Mouse (Mus musculus) limb, embryonic 13.5 days (tissue): ENCODE results near the gene Cmc1. TPM values are rescaled to one million over a fixed set of nuclear protein-coding genes. Genes with fewer than 3 reads are reported as not detected.

Source experiments
- ATAC-seq: fragments of 200-750 bp; cut with Nextera tagmentation; 2 replicates; pipeline ENCODE4 v1.8.0; 2017; ENCODE audit warnings: low read depth, moderate number of reproducible peaks, moderate TSS enrichment; ENCODE audit not compliant: low FRiP score
- H3K27ac ChIP-seq: fragments of 300-500 bp; sonication (generic); 2 replicates; pipeline ENCODE4 v1.5.1; 2015; ENCODE audit warnings: inconsistent platforms, mild to moderate bottlenecking, moderate library complexity
- H3K27me3 ChIP-seq: fragments of 300-500 bp; sonication (generic); 2 replicates; pipeline ENCODE4 v1.6.1; 2015; ENCODE audit warnings: mild to moderate bottlenecking, inconsistent platforms
- H3K36me3 ChIP-seq: fragments of 300-500 bp; sonication (generic); 2 replicates; pipeline ENCODE4 v1.6.1; 2015; ENCODE audit warnings: inconsistent platforms, mild to moderate bottlenecking, moderate library complexity
- H3K4me1 ChIP-seq: fragments of 300-500 bp; sonication (generic); 2 replicates; pipeline ENCODE4 v1.6.1; 2015; ENCODE audit warnings: inconsistent platforms
- H3K4me2 ChIP-seq: fragments of 300-500 bp; sonication (generic); replicated peaks from 2 replicates; pipeline ENCODE4 v1.6.1; 2015; ENCODE audit warnings: inconsistent platforms, mild to moderate bottlenecking, moderate library complexity
- H3K4me3 ChIP-seq: fragments of 300-500 bp; sonication (generic); 2 replicates; pipeline ENCODE4 v1.5.1; 2015; ENCODE audit warnings: moderate library complexity, mild to moderate bottlenecking, inconsistent platforms
- H3K9ac ChIP-seq: fragments of 300-500 bp; sonication (generic); 2 replicates; pipeline ENCODE4 v1.6.1; 2015; ENCODE audit warnings: mild to moderate bottlenecking, inconsistent platforms
- H3K9me3 ChIP-seq: fragments of 300-500 bp; sonication (generic); 2 replicates; pipeline ENCODE4 v1.6.1; 2016; ENCODE audit warnings: inconsistent platforms
- WGBS: fragments of 180-500 bp; shearing (Covaris S2); methylation state at CpG from one replicate; pipeline ENCODE4 v1.1.7; 2015; 5-methylcytosine and 5-hydroxymethylcytosine counted together
- polyA plus RNA-seq: library from polyadenylated mRNA; unstranded; fragments of >200 nt; fragmentation: Nextera tagmentation; extraction: Ambion mirVana; gene quantifications from 2 replicates; pipeline ENCODE4 v1.2.1, GENCODE M21; 2015

Gene Cmc1
- polyA plus RNA-seq = 36.6 and 40.8 TPM in 2 replicates

GRCm38 (mm10) chr9:118149407-118150402 is at the start of gene Cmc1:
Cmc1 (minus strand) TSS chr9:118150177.
- H3K9me3 ChIP-seq = no peaks in the 10 kb centered on the region
- WGBS = 1% methylated on average over 57 of the region's 58 CpGs
- H3K4me2 ChIP-seq = peak within 1 kb of the TSS; percentile 66
- 0 out of 2 replicates have a peak, but pooled peaks cover 2% of the 10 kb centered on the region for H3K36me3 ChIP-seq
- peak within 1 kb of the TSS; percentile 77 for H3K4me3 ChIP-seq
- H3K27ac ChIP-seq = peak within 1 kb of the TSS; percentile 56; the same call in 1 of the 2 replicates
- H3K4me1 ChIP-seq = peaks cover 20% of the 10 kb centered on the region
- H3K27me3 ChIP-seq = no peaks in the 10 kb centered on the region
- peak; percentile 96 for ATAC-seq
- H3K9ac ChIP-seq = peak within 1 kb of the TSS; percentile 85

- H3K4me1 ChIP-seq = no peaks in the 10 kb centered on the region
- no peak overlapping the region for H3K4me2 ChIP-seq
- H3K4me3 ChIP-seq = no peak overlapping the region
- H3K9me3 ChIP-seq = no peaks in the 10 kb centered on the region
- WGBS = 97% methylated on average over 1 of the region's 1 CpGs
- ATAC-seq = no peak
- H3K36me3 ChIP-seq = no peaks in the 10 kb centered on the region
- H3K27ac ChIP-seq = no peak overlapping the region
- no peaks in the 10 kb centered on the region for H3K27me3 ChIP-seq
- no peak overlapping the region for H3K9ac ChIP-seq
Measured at GRCm38 (mm10) chr9:118198557-118198956, 48.6 kb upstream of the Cmc1 start.

GRCm38 (mm10) chr9:118196661-118197390 is 46.8 kb upstream of the Cmc1 start:
- Histone ChIP-seq H3K36me3 (no peaks in the 10 kb centered on the region), H3K4me1 (no peaks in the 10 kb centered on the region), H3K9ac (no peak overlapping the region), H3K27ac (no peak overlapping the region), H3K4me2 (no peak overlapping the region), H3K27me3 (no peaks in the 10 kb centered on the region), H3K9me3 (no peaks in the 10 kb centered on the region), H3K4me3 (no peak overlapping the region)
- no peak for ATAC-seq
- 87% methylated on average over 9 of the region's 9 CpGs for WGBS

- no peaks in the 10 kb centered on the region for H3K27me3 ChIP-seq
- no peaks in the 10 kb centered on the region for H3K9me3 ChIP-seq
- no peak for ATAC-seq
- no peaks in the 10 kb centered on the region for H3K4me1 ChIP-seq
- 92% methylated on average over 1 of the region's 1 CpGs for whole genome bisulfite sequencing
- no peaks in the 10 kb centered on the region for H3K36me3 ChIP-seq
- H3K4me2 ChIP-seq = no peak overlapping the region
- H3K9ac ChIP-seq = no peak overlapping the region
- no peak overlapping the region for H3K4me3 ChIP-seq
- no peak overlapping the region for H3K27ac ChIP-seq
Measured at GRCm38 (mm10) chr9:118193263-118193662, 43.3 kb upstream of the Cmc1 start.

GRCm38 (mm10) chr9:118191276-118191675 is 41.3 kb upstream of the Cmc1 start:
- H3K4me2 ChIP-seq = no peak overlapping the region
- no peak overlapping the region for H3K4me3 ChIP-seq
- no peaks in the 10 kb centered on the region for H3K36me3 ChIP-seq
- H3K9ac ChIP-seq = no peak overlapping the region
- ATAC-seq = no peak
- 81% methylated on average over 10 of the region's 10 CpGs for WGBS
- H3K27ac ChIP-seq = no peak overlapping the region
- no peaks in the 10 kb centered on the region for H3K9me3 ChIP-seq
- H3K27me3 ChIP-seq = no peaks in the 10 kb centered on the region
- no peaks in the 10 kb centered on the region for H3K4me1 ChIP-seq

GRCm38 (mm10) chr9:118188374-118188773 is 38.4 kb upstream of the Cmc1 start:
- no peak overlapping the region for H3K9ac ChIP-seq
- H3K4me2 ChIP-seq = no peak overlapping the region
- H3K36me3 ChIP-seq = no peaks in the 10 kb centered on the region
- H3K4me3 ChIP-seq = no peak overlapping the region
- H3K9me3 ChIP-seq = no peaks in the 10 kb centered on the region
- H3K27ac ChIP-seq = no peak overlapping the region
- no peak for ATAC-seq
- H3K4me1 ChIP-seq = no peaks in the 10 kb centered on the region
- 92% methylated on average over 6 of the region's 6 CpGs for WGBS
- H3K27me3 ChIP-seq = no peaks in the 10 kb centered on the region

GRCm38 (mm10) chr9:118187420-118187819 is 37.4 kb upstream of the Cmc1 start:
- 90% methylated on average over 7 of the region's 7 CpGs for WGBS
- Histone ChIP-seq H3K27ac (no peak overlapping the region), H3K4me1 (no peaks in the 10 kb centered on the region), H3K9me3 (no peaks in the 10 kb centered on the region), H3K4me2 (no peak overlapping the region), H3K36me3 (no peaks in the 10 kb centered on the region), H3K9ac (no peak overlapping the region), H3K4me3 (no peak overlapping the region), H3K27me3 (no peaks in the 10 kb centered on the region)
- ATAC-seq = no peak

- no peak for ATAC-seq
- no peaks in the 10 kb centered on the region for H3K4me1 ChIP-seq
- H3K4me3 ChIP-seq = no peak overlapping the region
- no peak overlapping the region for H3K4me2 ChIP-seq
- no peaks in the 10 kb centered on the region for H3K27me3 ChIP-seq
- H3K27ac ChIP-seq = no peak overlapping the region
- no peaks in the 10 kb centered on the region for H3K36me3 ChIP-seq
- H3K9me3 ChIP-seq = no peaks in the 10 kb centered on the region
- no peak overlapping the region for H3K9ac ChIP-seq
- WGBS = 88% methylated on average over 10 of the region's 10 CpGs
Measured at GRCm38 (mm10) chr9:118186776-118187175, 36.8 kb upstream of the Cmc1 start.

GRCm38 (mm10) chr9:118179136-118180025 is 29.4 kb upstream of the Cmc1 start:
- no peak overlapping the region for H3K4me3 ChIP-seq
- no peaks in the 10 kb centered on the region for H3K9me3 ChIP-seq
- H3K27ac ChIP-seq = no peak overlapping the region
- no peaks in the 10 kb centered on the region for H3K27me3 ChIP-seq
- 79% methylated on average over 18 of the region's 18 CpGs for WGBS
- no peak overlapping the region for H3K9ac ChIP-seq
- H3K36me3 ChIP-seq = no peaks in the 10 kb centered on the region
- no peak overlapping the region for H3K4me2 ChIP-seq
- no peaks in the 10 kb centered on the region for H3K4me1 ChIP-seq
- no peak for ATAC-seq

- ATAC-seq = no peak
- WGBS = 87% methylated on average over 3 of the region's 3 CpGs
- no peak overlapping the region for H3K9ac ChIP-seq
Measured at GRCm38 (mm10) chr9:118176687-118177086, 26.7 kb upstream of the Cmc1 start.

GRCm38 (mm10) chr9:118175411-118175810 is 25.4 kb upstream of the Cmc1 start:
- H3K36me3 ChIP-seq = no peaks in the 10 kb centered on the region
- ATAC-seq = no peak
- H3K4me1 ChIP-seq = no peaks in the 10 kb centered on the region
- no peak overlapping the region for H3K4me2 ChIP-seq
- peaks cover 16% of the 10 kb centered on the region for H3K9me3 ChIP-seq
- no peak overlapping the region for H3K27ac ChIP-seq
- H3K9ac ChIP-seq = no peak overlapping the region
- H3K27me3 ChIP-seq = no peaks in the 10 kb centered on the region
- WGBS = 81% methylated on average over 4 of the region's 4 CpGs
- no peak overlapping the region for H3K4me3 ChIP-seq

More at GRCm38 (mm10) chr9:118176687-118177086, 26.7 kb upstream of the Cmc1 start:
- no peak overlapping the region for H3K4me3 ChIP-seq
- no peaks in the 10 kb centered on the region for H3K27me3 ChIP-seq
- no peak overlapping the region for H3K4me2 ChIP-seq
- no peaks in the 10 kb centered on the region for H3K4me1 ChIP-seq
- no peaks in the 10 kb centered on the region for H3K36me3 ChIP-seq
- H3K9me3 ChIP-seq = peaks cover 16% of the 10 kb centered on the region
- H3K27ac ChIP-seq = no peak overlapping the region
